Mouse (Mus musculus): ENCODE results near the gene Scap. TPM values are rescaled to one million over a fixed set of nuclear protein-coding genes. Genes with fewer than 3 reads are reported as not detected.

Scap gene
- polyA plus RNA-seq, 1 experiment: 23.6 TPM

DNA sequence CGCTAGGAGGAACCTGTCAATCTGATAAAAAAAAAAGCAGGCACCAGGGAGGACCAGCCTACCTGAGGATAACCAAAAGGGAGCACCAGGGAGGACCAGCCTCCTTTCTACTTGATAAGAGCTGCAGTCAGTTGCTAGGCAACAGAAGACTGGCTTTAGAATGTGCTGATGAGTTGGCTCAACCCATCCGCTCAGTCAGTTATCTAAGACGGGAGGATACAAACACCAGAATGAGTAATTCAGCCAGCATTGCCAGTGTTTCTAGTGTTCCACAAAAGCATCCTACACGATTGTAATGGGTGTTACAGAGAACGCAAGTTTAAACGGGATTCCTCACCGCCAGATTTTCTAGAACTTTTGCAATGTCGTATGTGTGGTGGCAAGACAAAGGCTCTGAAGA is 98.2 kb downstream of the Scap start:
- no peak for DNase-seq (ENCODE audit: low read depth, low spot score)
- WGBS: 91% methylated on average over 8 of the region's 8 CpGs

DNA sequence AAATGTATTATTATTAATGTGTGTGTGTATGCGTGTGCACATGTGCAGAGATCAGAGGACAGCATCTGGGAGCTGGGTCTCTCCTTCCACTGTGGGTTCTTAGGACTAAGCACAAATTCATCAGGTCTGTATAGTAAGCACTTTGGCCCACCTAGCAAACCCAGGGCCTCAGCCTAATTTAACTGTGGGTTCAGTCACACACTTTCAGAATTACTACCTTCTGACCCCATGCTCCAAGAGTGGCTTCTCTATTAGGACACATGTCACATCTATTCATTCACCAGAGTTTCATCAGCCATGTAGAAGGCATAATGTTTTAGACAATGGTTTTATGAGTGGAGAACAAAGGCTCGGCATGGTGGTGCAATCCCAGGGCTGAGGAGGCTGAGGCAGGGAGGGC is 100.0 kb downstream of the Scap start:
- DNase-seq (ENCODE audit: low read depth, low spot score): no peak
- WGBS: 92% methylated on average over 2 of the region's 2 CpGs

Other genes with a start within 250 kb of the Scap start
- 10.8 and 12.4 TPM in 2 replicates for gene Smarcc1, start 215.6 kb upstream of the Scap start, polyA plus RNA-seq (2012; rRNA removed)
- 49.4 and 56.5 TPM in 2 replicates for gene Dhx30, start 215.5 kb upstream of the Scap start, polyA plus RNA-seq (2012; rRNA removed)
- 0.25 and 0.45 TPM in 2 replicates for gene Cspg5, start 89.5 kb upstream of the Scap start, polyA plus RNA-seq (2012; rRNA removed)
- gene Elp6, start 28.1 kb upstream of the Scap start, polyA plus RNA-seq (2012; rRNA removed): 9.2 and 11.2 TPM in 2 replicates
- gene Ptpn23, start 74.9 kb downstream of the Scap start, polyA plus RNA-seq (2012; rRNA removed): 14.7 and 16.8 TPM in 2 replicates
- gene Ngp, start 86.5 kb downstream of the Scap start, polyA plus RNA-seq (2012; rRNA removed): not detected in 2 replicates
- gene Klhl18, start 143.4 kb downstream of the Scap start, polyA plus RNA-seq (2012; rRNA removed): 13.2 and 19.1 TPM in 2 replicates
- gene Kif9, start 143.7 kb downstream of the Scap start, polyA plus RNA-seq (2012; rRNA removed): 0.69 and 0.78 TPM in 2 replicates
- 28.3 and 33.9 TPM in 2 replicates for gene Setd2, start 199.3 kb downstream of the Scap start, polyA plus RNA-seq (2012; rRNA removed)

Measured in large intestine, adult 2 months (tissue).